Mouse (Mus musculus): Measurements from ENCODE around the gene Kcnh8.
A peak's percentile ranks its signal among the peaks of the same experiment; 100 is the strongest.

Gene Kcnh8

GRCm38 (mm10) chr17:52829678-52830077 is 227.2 kb downstream of the Kcnh8 start:
- DNase-seq (ENCODE audit: low spot score) = no peak

GRCm38 (mm10) chr17:52873195-52873594 is 270.7 kb downstream of the Kcnh8 start:
- DNase-seq (ENCODE audit: low spot score) = no peak

- DNase-seq (ENCODE audit: low spot score) = no peak
Observed at GRCm38 (mm10) chr17:52878964-52879363, 276.5 kb downstream of the Kcnh8 start.

- DNase-seq (ENCODE audit: low spot score) = no peak
Observed at GRCm38 (mm10) chr17:52880051-52880450, 277.5 kb downstream of the Kcnh8 start.

- DNase-seq (ENCODE audit: low spot score) = no peak
Observed at GRCm38 (mm10) chr17:52885210-52885609, 282.7 kb downstream of the Kcnh8 start.

GRCm38 (mm10) chr17:52920519-52921106 is 318.1 kb downstream of the Kcnh8 start:
- DNase-seq (ENCODE audit: low spot score) = no peak

GRCm38 (mm10) chr17:52943966-52944365 is 341.5 kb downstream of the Kcnh8 start:
- DNase-seq (ENCODE audit: low spot score) = no peak

- DNase-seq (ENCODE audit: low spot score) = peak; percentile 30
Observed at GRCm38 (mm10) chr17:52972735-52973134, 370.2 kb downstream of the Kcnh8 start.

GRCm38 (mm10) chr17:52980958-52981357 is 378.4 kb downstream of the Kcnh8 start:
- no peak for DNase-seq (ENCODE audit: low spot score)

All from lung, postnatal 25 days (tissue).